ENCODE assay signal across 9 mouse cellular contexts in the genomic region with DNA sequence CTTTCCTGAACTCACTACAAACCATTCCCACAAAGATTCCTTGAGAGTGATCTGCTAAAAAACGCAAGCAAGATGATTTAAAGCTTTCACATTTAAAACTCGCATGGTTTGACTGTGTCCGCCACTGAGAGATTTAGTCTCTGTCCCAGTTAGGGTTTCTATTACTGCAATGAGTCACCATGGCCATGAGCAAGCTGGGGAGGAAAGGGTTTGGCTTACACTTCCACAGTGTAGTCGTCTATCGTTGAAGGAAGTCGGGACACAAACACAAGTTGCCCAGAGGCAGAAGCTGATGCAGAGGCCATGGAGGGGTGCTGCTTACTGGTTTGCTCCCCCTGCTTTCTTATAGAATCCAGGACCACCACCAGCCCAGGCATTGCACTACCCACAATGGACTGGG. TPM values are rescaled to one million over a fixed set of nuclear protein-coding genes. Genes with fewer than 3 reads are reported as not detected.
A peak's percentile ranks its signal among the peaks of the same experiment; 100 is the strongest.
DNase-seq lines count a peak whose midpoint lies in the region; ATAC-seq and TF ChIP-seq lines count a peak whose summit lies in the region.
"Had no signal": no experiment of that assay in that cellular context is flagged by ENCODE, and none has a peak within 500 bp of the region (broad histone marks: within the 10 kb centered on the region; RNA-seq: fewer than 3 reads in every experiment).

No protein-coding gene starts in this region.

- 85% methylated on average over 6 of the region's 6 CpGs for WGBS in lung, embryonic 15.5 days
- WGBS in limb, embryonic 10.5 days, result 91% methylated on average over 6 of the region's 6 CpGs
- 93% methylated on average over 6 of the region's 6 CpGs for WGBS in neural tube, embryonic 13.5 days

- no peak for TF ChIP-seq POLR2A in cortical plate, adult 2 months (IDR thresholded peaks at IDR 0.05; ENCODE audit: extremely low read depth, insufficient read depth, low read length)

- no peak overlapping the region for H3K9ac ChIP-seq in lung, embryonic 15.5 days
- H3K9ac ChIP-seq in neural tube, embryonic 13.5 days, result no peak overlapping the region

- no peak overlapping the region for H3K27ac ChIP-seq in lung, embryonic 15.5 days
- H3K27ac ChIP-seq in cortical plate, adult 2 months (ENCODE audit: insufficient read depth, low read length), result no peak overlapping the region
- no peak overlapping the region for H3K27ac ChIP-seq in limb, embryonic 10.5 days
- no peak overlapping the region for H3K27ac ChIP-seq in neural tube, embryonic 13.5 days (replicated peaks)

- no peak for ATAC-seq in lung, embryonic 15.5 days (ENCODE audit: borderline replicate concordance, extremely low read depth, low FRiP score, low TSS enrichment)
- ATAC-seq in neural tube, embryonic 13.5 days (ENCODE audit: low read depth), result no peak

- H3K9me3 ChIP-seq in lung, embryonic 15.5 days, result no peaks in the 10 kb centered on the region
- no peaks in the 10 kb centered on the region for H3K9me3 ChIP-seq in limb, embryonic 10.5 days (replicated peaks)
- no peaks in the 10 kb centered on the region for H3K9me3 ChIP-seq in neural tube, embryonic 13.5 days

- peaks cover 10% of the 10 kb centered on the region for H3K4me1 ChIP-seq in lung, embryonic 15.5 days
- H3K4me1 ChIP-seq in cortical plate, adult 2 months (ENCODE audit: control insufficient read depth, insufficient read depth, low read length), result peaks cover 3% of the 10 kb centered on the region; the same call in 1 of the 2 replicates
- H3K4me1 ChIP-seq in limb, embryonic 10.5 days, result peaks cover 11% of the 10 kb centered on the region
- H3K4me1 ChIP-seq in neural tube, embryonic 13.5 days (replicated peaks), result peaks cover 18% of the 10 kb centered on the region

- no peak for TF ChIP-seq CTCF in cortical plate, adult 2 months (IDR thresholded peaks at IDR 0.05; ENCODE audit: extremely low read depth, insufficient read depth, low read length)

- peak overlapping the region; percentile 89 for H3K4me2 ChIP-seq in lung, embryonic 15.5 days
- peak overlapping the region; percentile 96; the same call in 1 of the 2 replicates for H3K4me2 ChIP-seq in neural tube, embryonic 13.5 days

- DNase-seq in lung, postnatal 10 days, result no peak
- no peak for DNase-seq in limb, embryonic 10.5 days (ENCODE audit: low spot score)
- DNase-seq in lung, adult 18-20 months, result no peak
- no peak for DNase-seq in cerebellum, postnatal 4 days (ENCODE audit: low spot score in 2 of 2)
- DNase-seq: kidney, adult 18-20 months; lung, postnatal 36 days had no signal

- peaks cover 22% of the 10 kb centered on the region; the same call in 1 of the 2 replicates for H3K36me3 ChIP-seq in lung, embryonic 15.5 days
- peaks cover 39% of the 10 kb centered on the region for H3K36me3 ChIP-seq in limb, embryonic 10.5 days
- H3K36me3 ChIP-seq in neural tube, embryonic 13.5 days, result peaks cover 38% of the 10 kb centered on the region

- H3K4me3 ChIP-seq in lung, embryonic 15.5 days, result no peak overlapping the region
- 0 out of 2 replicates have a peak overlapping the region, but pooled peaks have one; percentile 89 for H3K4me3 ChIP-seq in cortical plate, adult 2 months (ENCODE audit: insufficient read depth, low read length)
- H3K4me3 ChIP-seq in limb, embryonic 10.5 days, result peak overlapping the region; percentile 94
- H3K4me3 ChIP-seq in neural tube, embryonic 13.5 days, result peak overlapping the region; percentile 95

- H3K27me3 ChIP-seq in lung, embryonic 15.5 days, result no peaks in the 10 kb centered on the region
- no peaks in the 10 kb centered on the region for H3K27me3 ChIP-seq in limb, embryonic 10.5 days (ENCODE audit: low read depth, poor library complexity, severe bottlenecking)
- no peaks in the 10 kb centered on the region for H3K27me3 ChIP-seq in neural tube, embryonic 13.5 days

RNA-seq across cellular contexts. Expression of gene Mrps22, which starts 1.4 kb away (rescaled TPM):
- polyA plus RNA-seq in lung, embryonic 15.5 days (2015; fragmentation: Nextera tagmentation; extraction: Ambion mirVana), result 53.0 and 56.4 TPM in 2 replicates
- 20.5 and 21.7 TPM in 2 replicates for polyA plus RNA-seq in cortical plate, adult 2 months (2012; rRNA removed)
- polyA plus RNA-seq in limb, embryonic 10.5 days (2016; fragmentation: Nextera tagmentation; extraction: Ambion mirVana), result 81.9 and 93.1 TPM in 2 replicates
- 58.8 and 70.1 TPM in 2 replicates for polyA plus RNA-seq in neural tube, embryonic 13.5 days (2015; fragmentation: Nextera tagmentation; extraction: Ambion mirVana)

RNA-seq across cellular contexts. Expression of gene Copb2, which starts 36.6 kb away (rescaled TPM):
- 165 and 174 TPM in 2 replicates for polyA plus RNA-seq in lung, embryonic 15.5 days (2015; fragmentation: Nextera tagmentation; extraction: Ambion mirVana)
- polyA plus RNA-seq in cortical plate, adult 2 months (2012; rRNA removed), result 56.5 and 59.8 TPM in 2 replicates
- 147 and 178 TPM in 2 replicates for polyA plus RNA-seq in limb, embryonic 10.5 days (2016; fragmentation: Nextera tagmentation; extraction: Ambion mirVana)
- 139 and 140 TPM in 2 replicates for polyA plus RNA-seq in neural tube, embryonic 13.5 days (2015; fragmentation: Nextera tagmentation; extraction: Ambion mirVana)
